Comparison of ENCODE assay signal across 9 mouse cellular contexts in the genomic region with DNA sequence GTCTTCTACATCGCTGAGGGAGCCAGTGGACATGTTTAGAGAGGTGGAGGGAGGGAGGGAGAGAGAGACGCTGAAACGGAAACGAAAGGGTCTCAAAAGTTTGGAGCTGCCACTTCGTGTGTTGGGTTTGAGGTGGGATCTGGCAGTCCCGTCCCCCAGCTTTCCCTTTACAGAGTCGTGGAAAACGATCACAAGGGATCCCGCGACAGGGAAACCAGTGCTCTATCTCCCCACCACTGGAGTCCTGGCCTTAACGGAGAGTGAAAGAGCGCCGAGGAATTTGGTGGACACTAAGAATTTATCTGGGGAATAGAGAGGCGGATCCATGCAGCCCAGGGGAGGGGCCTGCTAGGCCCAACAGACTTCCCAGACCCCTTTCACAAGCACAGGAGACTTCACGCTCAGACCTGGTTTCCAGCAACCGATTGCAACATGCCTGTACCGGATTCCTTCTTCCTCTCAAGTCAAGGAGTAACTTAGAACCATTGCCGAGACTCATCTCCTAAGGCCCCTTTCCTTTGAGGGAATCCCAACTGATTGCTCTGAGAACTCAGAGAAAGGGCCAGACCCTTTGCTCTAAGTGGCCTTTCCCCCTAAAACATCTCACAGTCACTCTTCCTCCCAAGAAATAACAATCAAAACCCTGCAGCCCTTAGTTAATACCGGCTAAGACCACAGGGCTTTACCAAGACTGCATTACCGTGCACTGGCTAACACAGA. TPM values are rescaled to one million over a fixed set of nuclear protein-coding genes. Genes with fewer than 3 reads are reported as not detected.
DNase-seq lines count a peak whose midpoint lies in the region; ATAC-seq lines count a peak whose summit lies in the region.
"Had no signal": no experiment of that assay in that cellular context is flagged by ENCODE, and none has a peak within 500 bp of the region (broad histone marks: within the 10 kb centered on the region; RNA-seq: fewer than 3 reads in every experiment).

A gene (minus strand): TSS at position 304 of the 720 bp plus-strand sequence.

- no peak within 1 kb of the TSS for H3K9ac ChIP-seq in midbrain, embryonic 11.5 days (ENCODE audit: low read length)
- H3K9ac ChIP-seq in midbrain, embryonic 16.5 days (ENCODE audit: low read depth, low read length) = no peak within 1 kb of the TSS
- peak within 1 kb of the TSS; percentile 73 for H3K9ac ChIP-seq in heart, embryonic 14.5 days (ENCODE audit: low read length)

- ATAC-seq in midbrain, embryonic 11.5 days (ENCODE audit: low FRiP score) = no peak
- ATAC-seq in midbrain, embryonic 16.5 days = no peak; the same call in 1 of the 2 replicates
- peak; percentile 56 for ATAC-seq in heart, embryonic 14.5 days (ENCODE audit: insufficient number of reproducible peaks, insufficient read depth, low FRiP score, low read depth)

- H3K27me3 ChIP-seq in midbrain, embryonic 11.5 days (ENCODE audit: control insufficient read depth, insufficient read depth, low read length) = peaks cover 83% of the 10 kb centered on the region
- peaks cover 59% of the 10 kb centered on the region for H3K27me3 ChIP-seq in midbrain, embryonic 16.5 days (ENCODE audit: control insufficient read depth, insufficient read depth, low read depth, low read length)
- H3K27me3 ChIP-seq in heart, embryonic 14.5 days (ENCODE audit: control insufficient read depth, insufficient read depth, low read length) = peaks cover 67% of the 10 kb centered on the region
- H3K27me3 ChIP-seq: CH12.LX had no signal

- WGBS in midbrain, embryonic 11.5 days = 1% methylated on average over 20 of the region's 20 CpGs
- WGBS in midbrain, embryonic 16.5 days = 2% methylated on average over 20 of the region's 20 CpGs
- 10% methylated on average over 20 of the region's 20 CpGs for WGBS in heart, embryonic 14.5 days

- DNase-seq in midbrain, embryonic 11.5 days (ENCODE audit: low spot score, missing footprints) = peak; percentile 97
- peak; percentile 55 to 56 for DNase-seq in kidney, postnatal 36 days
- peak; percentile 74 to 85 for DNase-seq in lung, postnatal 4 days
- no peak for DNase-seq in thymus, postnatal 14 days
- no peak for DNase-seq in gastrocnemius, postnatal 25 days
- DNase-seq in natural killer cell, adult 2 months (ENCODE audit: low spot score in 2 of 2) = no peak

- H3K27ac ChIP-seq in midbrain, embryonic 11.5 days (ENCODE audit: low read depth, low read length) = no peak within 1 kb of the TSS
- no peak within 1 kb of the TSS for H3K27ac ChIP-seq in midbrain, embryonic 16.5 days (ENCODE audit: low read length)
- H3K27ac ChIP-seq in heart, embryonic 14.5 days (replicated peaks in 1 of 2; ENCODE audit: control insufficient read depth in 1 of 2, insufficient read depth in 1 of 2, low read depth in 2 of 2, low read length in 2 of 2) = peak within 1 kb of the TSS; percentile 50 to 79

- H3K4me2 ChIP-seq in midbrain, embryonic 11.5 days = peak within 1 kb of the TSS; percentile 15; the same call in 1 of the 2 replicates
- H3K4me2 ChIP-seq in midbrain, embryonic 16.5 days (ENCODE audit: low read length) = no peak within 1 kb of the TSS
- peak within 1 kb of the TSS; percentile 60 for H3K4me2 ChIP-seq in heart, embryonic 14.5 days (ENCODE audit: low read length)

- no peaks in the 10 kb centered on the region for H3K9me3 ChIP-seq in midbrain, embryonic 11.5 days (ENCODE audit: control insufficient read depth, low read length)
- no peaks in the 10 kb centered on the region for H3K9me3 ChIP-seq in midbrain, embryonic 16.5 days (replicated peaks; ENCODE audit: control insufficient read depth, low read length, poor library complexity, severe bottlenecking)
- H3K9me3 ChIP-seq in heart, embryonic 14.5 days (ENCODE audit: control insufficient read depth, low read length) = no peaks in the 10 kb centered on the region

- no peak within 1 kb of the TSS for H3K4me3 ChIP-seq in midbrain, embryonic 11.5 days (ENCODE audit: low read depth, low read length)
- H3K4me3 ChIP-seq in midbrain, embryonic 16.5 days (ENCODE audit: low read depth, low read length) = no peak within 1 kb of the TSS
- H3K4me3 ChIP-seq in heart, embryonic 14.5 days (ENCODE audit: control insufficient read depth in 1 of 2, insufficient read depth in 1 of 2, low read depth in 1 of 2, low read length in 2 of 2) = peak within 1 kb of the TSS; percentile 44 to 51

- peaks cover 5% of the 10 kb centered on the region for H3K4me1 ChIP-seq in midbrain, embryonic 11.5 days (ENCODE audit: control insufficient read depth, insufficient read depth, low read length)
- H3K4me1 ChIP-seq in midbrain, embryonic 16.5 days (ENCODE audit: control insufficient read depth, insufficient read depth, low read length) = no peaks in the 10 kb centered on the region
- H3K4me1 ChIP-seq in heart, embryonic 14.5 days (ENCODE audit: control insufficient read depth in 2 of 2, insufficient read depth in 2 of 2, low read length in 2 of 2) = peaks cover 2 to 9% of the 10 kb centered on the region in 2 experiments; a peak in 3 of 4 replicates

- H3K36me3 ChIP-seq in midbrain, embryonic 11.5 days (ENCODE audit: control insufficient read depth, insufficient read depth, low read length) = no peaks in the 10 kb centered on the region
- no peaks in the 10 kb centered on the region for H3K36me3 ChIP-seq in midbrain, embryonic 16.5 days (ENCODE audit: control insufficient read depth, insufficient read depth, low read length)
- no peaks in the 10 kb centered on the region for H3K36me3 ChIP-seq in heart, embryonic 14.5 days (ENCODE audit: control insufficient read depth, insufficient read depth, low read length)

RNA-seq across cellular contexts. Expression of the gene that starts here (rescaled TPM):
- 0.11 TPM in 1 of 2 replicates, not detected in the other for polyA plus RNA-seq in midbrain, embryonic 11.5 days (2014; fragmentation: Nextera tagmentation; extraction: Ambion mirVana)
- polyA plus RNA-seq in midbrain, embryonic 16.5 days (2015; fragmentation: Nextera tagmentation; extraction: Ambion mirVana) = 0.16 and 0.19 TPM in 2 replicates
- polyA plus RNA-seq in heart, embryonic 14.5 days (2014; fragmentation: Nextera tagmentation; extraction: Ambion mirVana) = 65.2 and 71.6 TPM in 2 replicates
- not detected for total RNA-seq in gastrocnemius, postnatal 25 days (2021)
- total RNA-seq: CH12.LX had no signal

Comparison
In these comparisons a context has a peak if more than half of its experiments do, and no peak if none do; other contexts are left out.
1. RNA of the gene that starts here (polyA plus RNA-seq): 65.2 to 71.6 TPM in heart, embryonic 14.5 days; 0.16 to 0.19 TPM in midbrain, embryonic 16.5 days and 0.11 TPM in midbrain, embryonic 11.5 days; every median in the first group is over 10 times any median in the second.
2. Peak in DNase-seq and H3K4me2 ChIP-seq in midbrain, embryonic 11.5 days; RNA of the gene not detected or under 1 TPM.
3. DNase-seq: peak in kidney, postnatal 36 days (2 of 2) and lung, postnatal 4 days (2 of 2); none in thymus, postnatal 14 days (single experiment), gastrocnemius, postnatal 25 days (single experiment) and natural killer cell, adult 2 months (0 of 2).
4. H3K27ac ChIP-seq: peak in heart, embryonic 14.5 days (2 of 2); none in midbrain, embryonic 11.5 days (single experiment) and midbrain, embryonic 16.5 days (single experiment).
5. H3K4me3 ChIP-seq: peak in heart, embryonic 14.5 days (2 of 2); none in midbrain, embryonic 11.5 days (single experiment) and midbrain, embryonic 16.5 days (single experiment).